Comparison of ENCODE assay signal across 11 mouse cellular contexts in genomic region chr1:162216656-162217055, GRCm38 (mm10).
DNase-seq lines count a peak whose midpoint lies in the region; ATAC-seq and TF ChIP-seq lines count a peak whose summit lies in the region.
"Had no signal": no experiment of that assay in that cellular context is flagged by ENCODE, and none has a peak within 500 bp of the region (broad histone marks: within the 10 kb centered on the region; RNA-seq: fewer than 3 reads in every experiment).

No protein-coding gene starts in this region.

- DNase-seq in forebrain, embryonic 10.5 days (ENCODE audit: extremely low spot score, low spot score) = no peak
- no peak for DNase-seq in forebrain, embryonic 14.5 days (ENCODE audit: low spot score)
- DNase-seq in lung, postnatal 0 days (ENCODE audit: low spot score) = peak; percentile 31
- no peak for DNase-seq in lung, postnatal 25 days (ENCODE audit: low spot score)
- no peak for DNase-seq in intestine, embryonic 14.5 days (ENCODE audit: low spot score)
- DNase-seq in frontal cortex, postnatal 25 days (ENCODE audit: low spot score in 2 of 2) = no peak
- DNase-seq in left cerebral cortex, adult 18-20 months (ENCODE audit: low spot score in 2 of 2) = no peak
- DNase-seq: cerebellum, postnatal 36 days; liver, embryonic 13.5 days; thymus, adult 18-20 months had no signal

- H3K4me1 ChIP-seq in forebrain, embryonic 10.5 days = peaks cover 21% of the 10 kb centered on the region
- H3K4me1 ChIP-seq in forebrain, embryonic 14.5 days (ENCODE audit: control insufficient read depth, insufficient read depth, low read length) = no peaks in the 10 kb centered on the region
- H3K4me1 ChIP-seq in lung, postnatal 0 days (ENCODE audit: insufficient read depth, low read depth, low read length) = no peaks in the 10 kb centered on the region
- H3K4me1 ChIP-seq in intestine, embryonic 14.5 days (replicated peaks; ENCODE audit: control insufficient read depth, insufficient read depth, low read length) = no peaks in the 10 kb centered on the region; the same call in 1 of the 2 replicates
- H3K4me1 ChIP-seq in stomach, embryonic 15.5 days = 0 out of 2 replicates have a peak, but pooled peaks cover 4% of the 10 kb centered on the region
- H3K4me1 ChIP-seq: liver, embryonic 13.5 days had no signal

- no peak overlapping the region for H3K9ac ChIP-seq in forebrain, embryonic 14.5 days (ENCODE audit: low read length)
- no peak overlapping the region for H3K9ac ChIP-seq in lung, postnatal 0 days (replicated peaks; ENCODE audit: low read depth)
- H3K9ac ChIP-seq in intestine, embryonic 14.5 days (ENCODE audit: low read length) = no peak overlapping the region
- no peak overlapping the region for H3K9ac ChIP-seq in stomach, embryonic 15.5 days
- H3K9ac ChIP-seq: liver, embryonic 13.5 days had no signal

- no peak for TF ChIP-seq EP300 in lung, postnatal 0 days (IDR thresholded peaks at IDR 0.05)

- H3K27me3 ChIP-seq in forebrain, embryonic 10.5 days (ENCODE audit: poor library complexity, severe bottlenecking) = peaks cover 21% of the 10 kb centered on the region
- H3K27me3 ChIP-seq in forebrain, embryonic 14.5 days (replicated peaks; ENCODE audit: control insufficient read depth, insufficient read depth, low read length) = no peaks in the 10 kb centered on the region
- no peaks in the 10 kb centered on the region for H3K27me3 ChIP-seq in lung, postnatal 0 days (replicated peaks; ENCODE audit: insufficient read depth, low read length)
- H3K27me3 ChIP-seq in intestine, embryonic 14.5 days (replicated peaks; ENCODE audit: control insufficient read depth, insufficient read depth, low read length) = no peaks in the 10 kb centered on the region
- H3K27me3 ChIP-seq in stomach, embryonic 15.5 days (replicated peaks) = no peaks in the 10 kb centered on the region
- H3K27me3 ChIP-seq: liver, embryonic 13.5 days had no signal

- H3K4me3 ChIP-seq in forebrain, embryonic 10.5 days = no peak overlapping the region
- no peak overlapping the region for H3K4me3 ChIP-seq in forebrain, embryonic 14.5 days (ENCODE audit: low read depth, low read length)
- no peak overlapping the region for H3K4me3 ChIP-seq in lung, postnatal 0 days (ENCODE audit: low read depth, low read length)
- H3K4me3 ChIP-seq in intestine, embryonic 14.5 days (ENCODE audit: low read depth, low read length) = no peak overlapping the region
- no peak overlapping the region for H3K4me3 ChIP-seq in stomach, embryonic 15.5 days (replicated peaks)
- H3K4me3 ChIP-seq: liver, embryonic 13.5 days had no signal

- WGBS in forebrain, embryonic 10.5 days = 27% methylated on average over 4 of the region's 4 CpGs
- WGBS in forebrain, embryonic 14.5 days = 22% methylated on average over 4 of the region's 4 CpGs
- 10% methylated on average over 4 of the region's 4 CpGs for WGBS in lung, postnatal 0 days
- WGBS in intestine, embryonic 14.5 days = 16% methylated on average over 4 of the region's 4 CpGs
- WGBS in stomach, embryonic 15.5 days = 14% methylated on average over 4 of the region's 4 CpGs

- H3K4me2 ChIP-seq in forebrain, embryonic 14.5 days (ENCODE audit: low read length) = no peak overlapping the region
- H3K4me2 ChIP-seq in lung, postnatal 0 days (replicated peaks; ENCODE audit: low read depth, low read length) = no peak overlapping the region
- peak overlapping the region; percentile 20 for H3K4me2 ChIP-seq in intestine, embryonic 14.5 days (ENCODE audit: low read length)
- peak overlapping the region; percentile 29; the same call in 1 of the 2 replicates for H3K4me2 ChIP-seq in stomach, embryonic 15.5 days
- H3K4me2 ChIP-seq: liver, embryonic 13.5 days had no signal

- no peak for TF ChIP-seq CTCF in lung, postnatal 0 days (IDR thresholded peaks at IDR 0.05)

- peak overlapping the region; percentile 60; the same call in 1 of the 2 replicates for H3K27ac ChIP-seq in forebrain, embryonic 10.5 days
- no peak overlapping the region for H3K27ac ChIP-seq in forebrain, embryonic 14.5 days (ENCODE audit: low read depth, low read length)
- peak overlapping the region; percentile 78 for H3K27ac ChIP-seq in lung, postnatal 0 days (ENCODE audit: low read length)
- H3K27ac ChIP-seq in intestine, embryonic 14.5 days (ENCODE audit: low read depth) = peak overlapping the region; percentile 100
- H3K27ac ChIP-seq in stomach, embryonic 15.5 days = peak overlapping the region; percentile 97
- H3K27ac ChIP-seq: liver, embryonic 13.5 days had no signal

- H3K9me3 ChIP-seq in forebrain, embryonic 10.5 days = no peaks in the 10 kb centered on the region
- no peaks in the 10 kb centered on the region for H3K9me3 ChIP-seq in forebrain, embryonic 14.5 days (replicated peaks; ENCODE audit: control insufficient read depth, low read length)
- H3K9me3 ChIP-seq in lung, postnatal 0 days (ENCODE audit: low read length) = no peaks in the 10 kb centered on the region
- H3K9me3 ChIP-seq in intestine, embryonic 14.5 days (ENCODE audit: control insufficient read depth, low read length) = no peaks in the 10 kb centered on the region
- no peaks in the 10 kb centered on the region for H3K9me3 ChIP-seq in stomach, embryonic 15.5 days
- H3K9me3 ChIP-seq: liver, embryonic 13.5 days had no signal

- no peaks in the 10 kb centered on the region for H3K36me3 ChIP-seq in forebrain, embryonic 10.5 days (replicated peaks)
- no peaks in the 10 kb centered on the region for H3K36me3 ChIP-seq in forebrain, embryonic 14.5 days (ENCODE audit: control insufficient read depth, insufficient read depth, low read length)
- no peaks in the 10 kb centered on the region for H3K36me3 ChIP-seq in lung, postnatal 0 days (ENCODE audit: insufficient read depth, low read length)
- peaks cover 3% of the 10 kb centered on the region; the same call in 1 of the 2 replicates for H3K36me3 ChIP-seq in intestine, embryonic 14.5 days (ENCODE audit: control insufficient read depth, insufficient read depth, low read length)
- H3K36me3 ChIP-seq in stomach, embryonic 15.5 days = no peaks in the 10 kb centered on the region
- H3K36me3 ChIP-seq: liver, embryonic 13.5 days had no signal

- no peak for ATAC-seq in forebrain, embryonic 14.5 days
- ATAC-seq in lung, postnatal 0 days = peak; percentile 7; the same call in 1 of the 2 replicates
- ATAC-seq in intestine, embryonic 14.5 days (replicated peaks; ENCODE audit: low FRiP score, low TSS enrichment, low read depth) = peak; percentile 61; the same call in 1 of the 2 replicates
- peak; percentile 42; the same call in 1 of the 2 replicates for ATAC-seq in stomach, embryonic 15.5 days (ENCODE audit: insufficient read depth, low FRiP score, low read depth)

Comparison
In these comparisons a context has a peak if more than half of its experiments do, and no peak if none do; other contexts are left out.
1. H3K4me2 ChIP-seq: peak in intestine, embryonic 14.5 days (single experiment) and stomach, embryonic 15.5 days (single experiment); none in forebrain, embryonic 14.5 days (single experiment) and lung, postnatal 0 days (single experiment).